Mouse (Mus musculus): ENCODE measurements around the gene Olfr685.

Gene Olfr685

DNA sequence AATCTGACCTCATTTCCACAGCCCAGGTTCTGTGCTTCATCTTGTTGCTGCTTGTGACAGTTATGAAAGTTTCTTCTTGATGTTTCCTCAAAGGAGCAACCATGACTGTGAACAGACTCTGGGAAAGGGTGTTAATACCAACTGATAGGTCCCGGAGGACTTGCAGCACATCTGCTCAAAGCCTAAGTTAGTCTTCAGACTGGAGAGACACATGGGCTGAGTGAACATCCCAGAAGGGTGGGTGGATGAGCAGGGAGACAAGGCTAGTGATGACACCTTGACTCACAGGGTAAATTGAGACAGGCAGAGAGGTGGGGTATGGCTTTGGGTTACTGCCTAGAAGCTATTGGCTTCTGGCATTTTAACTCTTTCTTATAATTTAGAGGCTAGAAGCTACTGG is at the start of gene Olfr685:
Gene Olfr685 (minus strand): TSS at position 101 of the 400 bp plus-strand sequence.
- DNase-seq (ENCODE audit: low spot score in 2 of 2) = no peak

GRCm38 (mm10) chr7:105229386-105229785 is 43.6 kb upstream of the Olfr685 start:
- DNase-seq (ENCODE audit: low spot score in 2 of 2) = no peak

GRCm38 (mm10) chr7:105228138-105228537 is 42.3 kb upstream of the Olfr685 start:
- no peak for DNase-seq (ENCODE audit: low spot score in 2 of 2)

DNA sequence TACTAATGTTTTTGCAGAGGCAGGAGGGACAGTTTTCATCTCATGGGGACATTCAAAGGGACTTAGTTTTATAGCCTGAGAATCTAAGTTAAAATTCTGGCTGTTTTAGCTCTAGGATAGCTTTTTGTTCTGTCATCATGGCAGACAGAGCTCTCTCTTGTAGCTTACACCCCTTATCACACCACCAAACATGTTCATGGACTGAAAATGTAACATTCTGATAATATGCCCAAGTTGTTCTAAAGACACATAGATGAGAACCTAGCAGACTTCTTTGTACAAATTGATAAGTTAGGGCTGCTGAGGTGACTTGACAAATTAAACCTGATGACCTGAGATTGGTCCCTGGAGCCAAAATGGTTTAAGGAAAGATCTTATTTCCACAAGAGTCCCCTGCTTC is 40.9 kb upstream of the Olfr685 start:
- DNase-seq (ENCODE audit: low spot score in 2 of 2) = no peak

GRCm38 (mm10) chr7:105226072-105226471 is 40.3 kb upstream of the Olfr685 start:
- no peak for DNase-seq (ENCODE audit: low spot score in 2 of 2)

GRCm38 (mm10) chr7:105218281-105218680 is 32.5 kb upstream of the Olfr685 start:
- no peak for DNase-seq (ENCODE audit: low spot score in 2 of 2)

GRCm38 (mm10) chr7:105214761-105215160 is 28.9 kb upstream of the Olfr685 start:
- no peak for DNase-seq (ENCODE audit: low spot score in 2 of 2)

GRCm38 (mm10) chr7:105207385-105207784 is 21.6 kb upstream of the Olfr685 start, which contains the start of gene Olfr686:
Gene Olfr686, minus strand, starts transcription at chr7:105207485.
- DNase-seq (ENCODE audit: low spot score in 2 of 2) = no peak

GRCm38 (mm10) chr7:105170773-105171172 is 15.0 kb downstream of the Olfr685 start:
- DNase-seq (ENCODE audit: low spot score in 2 of 2) = no peak

DNA sequence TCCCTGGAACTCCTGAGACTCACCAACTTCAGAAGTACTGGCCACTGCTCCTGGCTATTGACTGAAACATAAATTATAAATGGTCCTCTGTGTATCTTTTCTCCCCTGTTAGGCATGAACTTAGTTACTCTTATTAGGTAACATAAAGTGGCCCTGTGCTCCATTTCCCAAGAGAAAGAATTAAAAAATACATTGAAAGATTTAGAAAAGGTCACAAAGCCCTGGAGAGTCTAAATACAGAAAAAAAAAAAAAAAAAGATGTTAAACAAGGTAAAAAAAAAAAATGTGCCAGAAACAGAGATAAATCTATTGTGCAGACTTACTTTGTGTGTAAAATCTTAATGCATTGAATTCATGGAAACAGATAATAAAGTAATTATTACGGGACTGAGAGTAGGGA is 22.3 kb downstream of the Olfr685 start, which contains the start of gene Olfr684:
Gene Olfr684 (minus strand): TSS at position 101 of the 400 bp plus-strand sequence.
- DNase-seq (ENCODE audit: low spot score in 2 of 2) = no peak

GRCm38 (mm10) chr7:105146912-105147311 is 38.9 kb downstream of the Olfr685 start, which contains the start of gene Olfr683:
Gene Olfr683, minus strand, starts transcription at chr7:105147012.
- DNase-seq (ENCODE audit: low spot score in 2 of 2) = no peak

DNA sequence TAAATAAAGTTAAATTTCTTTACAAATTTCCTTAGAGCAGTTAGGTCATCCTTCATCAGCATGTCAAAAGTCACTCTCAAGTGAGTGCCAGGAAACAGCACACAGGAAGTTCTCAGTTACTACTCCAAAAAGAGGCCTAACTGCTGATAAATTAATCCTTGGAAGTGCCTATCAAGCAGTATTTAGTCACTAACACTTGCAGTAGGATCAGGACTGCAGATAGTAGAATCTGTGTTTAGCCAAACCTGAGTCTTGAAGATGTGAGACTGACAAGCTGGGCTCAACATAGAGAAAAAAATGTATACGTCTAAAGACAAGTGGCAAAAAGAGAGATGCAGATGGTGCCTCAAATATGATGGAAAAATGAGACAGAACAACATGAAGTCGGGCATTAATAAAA is 44.5 kb downstream of the Olfr685 start:
- DNase-seq (ENCODE audit: low spot score in 2 of 2) = no peak
